Mouse (Mus musculus): ENCODE data around the gene Ddx41.

The Ddx41 gene

GRCm38 (mm10) chr13:55542891-55543290 is 6.4 kb upstream of the Ddx41 start:
- in situ Hi-C loops (cut with MboI, MseI): no loop called here

DNA sequence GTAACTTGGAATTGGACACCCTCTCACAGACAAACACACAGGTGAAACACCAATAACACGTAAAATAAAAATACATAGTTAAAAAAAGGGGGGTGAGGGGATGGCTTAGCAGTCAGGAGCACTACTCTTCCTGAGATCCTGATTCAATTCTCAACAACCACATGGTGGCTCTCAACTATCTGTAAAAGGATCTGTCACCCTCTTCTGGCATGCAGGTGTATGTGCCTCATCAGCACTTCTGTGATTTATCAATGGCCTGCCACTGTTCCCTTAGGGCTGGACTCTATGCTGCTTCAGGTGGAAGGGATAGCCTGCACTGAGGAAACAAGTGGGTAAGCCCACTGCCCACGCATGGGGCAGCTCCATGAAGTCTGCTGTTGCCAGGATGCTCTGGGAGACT is 4.5 kb upstream of the Ddx41 start:
- in situ Hi-C loops (cut with MboI, MseI): no loop called here

GRCm38 (mm10) chr13:55535796-55536193 is 663 bp downstream of the Ddx41 start:
- in situ Hi-C loops (cut with MboI, MseI): no loop called here

- in situ Hi-C loops (cut with MboI, MseI): no loop called here
Observed at GRCm38 (mm10) chr13:55535191-55535590, 1.3 kb downstream of the Ddx41 start.

GRCm38 (mm10) chr13:55529198-55529915 is 7.1 kb downstream of the Ddx41 start, which contains the start of gene Dok3:
Gene Dok3, minus strand, starts transcription at chr13:55529296.
- in situ Hi-C loops (cut with MboI, MseI): no loop called here

GRCm38 (mm10) chr13:55527834-55528772 is 8.4 kb downstream of the Ddx41 start:
- in situ Hi-C loops (cut with MboI, MseI): no loop called here

DNA sequence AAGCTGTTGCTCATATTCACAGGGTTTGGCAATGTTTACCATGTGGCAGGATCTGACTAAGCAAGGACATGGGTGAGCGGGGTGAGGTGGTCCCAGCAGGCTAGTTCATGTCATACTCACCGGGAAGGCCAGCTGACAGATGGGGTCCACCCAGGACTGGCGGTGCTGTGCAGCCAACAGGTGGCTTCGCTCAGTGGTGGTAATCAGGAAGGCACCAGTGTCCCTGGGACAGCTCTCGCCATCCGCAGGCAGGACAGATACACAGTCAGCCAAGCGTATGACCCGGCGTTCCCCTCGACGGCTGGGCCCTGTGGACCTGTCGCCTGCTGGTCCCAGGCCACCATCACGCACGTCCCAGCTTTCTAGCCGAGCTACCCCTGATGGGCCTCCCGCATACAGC is 9.2 kb downstream of the Ddx41 start:
- in situ Hi-C loops (cut with MboI, MseI): no loop called here

DNA sequence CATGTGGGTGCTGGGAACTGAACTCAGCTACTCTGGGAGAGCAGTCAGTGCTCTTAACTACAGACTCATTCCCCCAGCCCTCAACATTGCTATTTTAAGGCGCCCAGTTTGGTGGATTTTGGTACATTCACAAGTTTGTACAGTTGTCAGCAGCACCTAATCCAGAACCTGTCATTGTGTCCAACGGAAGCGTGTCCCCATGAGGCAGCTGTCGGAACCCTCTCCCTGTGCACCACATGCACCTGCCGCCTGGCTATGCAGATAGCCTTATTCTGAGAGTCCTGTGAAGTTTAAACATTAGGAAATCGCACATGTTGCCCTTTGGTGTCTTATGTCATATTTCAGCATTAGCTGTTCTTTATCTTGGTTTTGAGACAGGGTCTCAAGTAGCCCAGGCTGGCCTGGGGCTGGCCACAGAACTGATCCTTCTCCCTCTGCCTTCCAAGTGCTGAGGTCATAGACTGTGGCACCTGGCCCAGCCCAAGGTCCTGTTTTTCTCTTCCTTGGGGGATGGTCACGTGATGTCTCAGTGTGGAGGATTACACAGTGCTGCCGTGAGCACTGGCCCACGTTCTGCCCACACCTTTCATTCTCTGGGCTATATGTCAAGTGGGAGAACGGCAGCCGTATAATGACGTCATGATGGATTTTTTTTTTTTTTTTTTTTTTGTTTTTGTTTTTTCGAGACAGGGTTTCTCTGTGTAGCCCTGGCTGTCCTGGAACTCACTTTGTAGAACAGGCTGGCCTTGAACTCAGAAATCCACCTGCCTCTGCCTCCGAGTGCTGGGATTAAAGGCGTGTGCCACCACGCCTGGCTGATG is 10.5 kb downstream of the Ddx41 start:
- in situ Hi-C loops (cut with MboI, MseI): no loop called here

DNA sequence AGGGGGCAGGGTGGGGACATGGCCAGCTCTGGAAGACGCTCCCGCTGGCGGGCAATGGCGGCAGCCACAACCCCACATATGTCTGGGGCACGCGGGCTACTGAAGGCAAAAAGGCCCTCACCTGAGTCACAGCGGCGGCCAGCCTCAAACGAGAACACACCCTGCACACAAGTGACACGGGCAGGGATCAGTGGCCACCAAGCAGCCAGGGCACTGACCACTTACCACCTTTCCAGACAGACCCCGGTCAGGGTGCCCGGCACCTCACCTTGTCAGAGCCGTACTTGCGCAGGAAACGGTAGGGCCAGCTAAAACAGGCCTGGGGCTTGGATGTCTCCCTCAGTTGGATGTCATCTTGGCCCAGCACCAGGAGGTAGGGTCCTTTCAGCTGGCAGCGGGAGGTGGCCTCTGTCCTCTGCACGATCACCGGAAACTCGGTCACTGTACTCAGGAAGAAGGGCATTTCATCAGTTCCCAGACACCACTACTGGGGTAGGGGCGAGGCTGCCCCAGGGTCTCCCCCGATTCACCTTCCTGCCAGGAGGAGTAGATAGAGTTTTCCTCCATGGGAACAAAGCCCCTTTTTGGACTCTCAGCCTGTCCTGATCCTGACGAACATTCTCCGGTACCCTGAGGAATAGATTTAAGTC is 12.4 kb downstream of the Ddx41 start:
- in situ Hi-C loops (cut with MboI, MseI): loop anchor here (5.0 kb wide), 1 partner anchor 117 kb away; no protein-coding TSS in a partner anchor

GRCm38 (mm10) chr13:55523278-55523677 is 13.2 kb downstream of the Ddx41 start:
- in situ Hi-C loops (cut with MboI, MseI): loop anchor here (5.0 kb wide), 1 partner anchor 116 kb away; no protein-coding TSS in a partner anchor

DNA sequence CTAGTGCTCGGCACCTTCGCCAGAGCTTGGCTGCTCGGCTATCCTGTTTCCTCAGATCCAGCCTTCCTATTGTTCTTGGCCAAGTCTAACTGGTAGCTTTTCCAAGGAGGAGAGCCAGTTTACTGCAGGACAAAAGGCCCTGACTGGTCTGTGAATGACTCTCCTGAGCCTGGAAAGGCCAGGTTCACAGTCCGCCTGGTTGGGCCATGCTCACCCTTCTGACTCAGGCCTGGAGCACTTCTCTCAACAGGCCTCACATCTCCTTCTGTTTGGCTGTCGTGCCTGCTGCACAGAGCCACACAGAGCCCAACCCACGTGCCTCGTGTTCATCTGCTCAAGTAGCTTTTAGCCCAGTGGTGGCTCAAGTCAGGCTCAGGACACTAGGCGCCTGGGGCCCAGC is 13.7 kb downstream of the Ddx41 start:
- in situ Hi-C loops (cut with MboI, MseI): loop anchor here (5.0 kb wide), 1 partner anchor 115 kb away; no protein-coding TSS in a partner anchor

DNA sequence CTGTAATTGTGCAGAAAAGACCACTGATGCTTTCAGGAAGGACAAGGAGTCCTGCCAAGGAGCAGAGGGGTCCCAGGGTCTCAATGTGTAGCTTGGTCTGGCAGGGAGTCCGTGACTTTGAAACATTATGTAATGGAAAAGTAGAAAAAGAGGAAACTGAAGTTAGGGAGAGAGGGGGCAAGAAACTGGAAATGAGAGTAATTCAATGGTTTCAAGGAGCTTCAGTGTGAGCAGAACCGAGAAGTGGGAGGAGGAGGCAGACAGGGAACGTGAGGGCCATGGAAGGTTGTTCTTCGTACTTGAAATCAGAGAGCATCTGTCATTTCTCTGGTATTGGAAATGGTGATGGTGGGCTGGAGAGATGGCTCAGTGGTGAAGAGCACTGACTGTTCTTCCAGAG is 16.9 kb downstream of the Ddx41 start:
- in situ Hi-C loops (cut with MboI, MseI): loop anchor here (5.0 kb wide), 1 partner anchor 112 kb away; no protein-coding TSS in a partner anchor

GRCm38 (mm10) chr13:55516955-55517354 is 19.5 kb downstream of the Ddx41 start:
- in situ Hi-C loops (cut with MboI, MseI): no loop called here

GRCm38 (mm10) chr13:55513828-55514227 is 22.6 kb downstream of the Ddx41 start:
- in situ Hi-C loops (cut with MboI, MseI): loop anchor here (5.0 kb wide), 1 partner anchor 37 kb away; no protein-coding TSS in a partner anchor

GRCm38 (mm10) chr13:55513111-55513748 is 23.2 kb downstream of the Ddx41 start, which contains the start of gene Pdlim7:
Gene Pdlim7, minus strand, starts transcription at chr13:55513676.
- in situ Hi-C loops (cut with MboI, MseI): loop anchor here (5.0 kb wide), 1 partner anchor 36 kb away; no protein-coding TSS in a partner anchor

GRCm38 (mm10) chr13:55512379-55513031 is 24.0 kb downstream of the Ddx41 start:
- in situ Hi-C loops (cut with MboI, MseI): loop anchor here (5.0 kb wide), 1 partner anchor 35 kb away; no protein-coding TSS in a partner anchor

GRCm38 (mm10) chr13:55511492-55511861 is 25.0 kb downstream of the Ddx41 start:
- in situ Hi-C loops (cut with MboI, MseI): loop anchor here (5.0 kb wide), 1 partner anchor 34 kb away; no protein-coding TSS in a partner anchor

GRCm38 (mm10) chr13:55510668-55511491 is 25.6 kb downstream of the Ddx41 start:
- in situ Hi-C loops (cut with MboI, MseI): loop anchor here (5.0 kb wide), 1 partner anchor 34 kb away; no protein-coding TSS in a partner anchor

- in situ Hi-C loops (cut with MboI, MseI): loop anchor here (5.0 kb wide), 1 partner anchor 33 kb away; no protein-coding TSS in a partner anchor
Observed at GRCm38 (mm10) chr13:55510332-55510667, 26.2 kb downstream of the Ddx41 start.
